Mouse (Mus musculus) brain, embryonic 18.5 days (tissue): Measurements from ENCODE around the gene Arhgap27.

Experiments used
- DNase-seq: peaks from one replicate; pipeline ENCODE4 v3.0.0-alpha.2; 2012; ENCODE audit warnings: low read depth, low spot score

Gene Arhgap27

DNA sequence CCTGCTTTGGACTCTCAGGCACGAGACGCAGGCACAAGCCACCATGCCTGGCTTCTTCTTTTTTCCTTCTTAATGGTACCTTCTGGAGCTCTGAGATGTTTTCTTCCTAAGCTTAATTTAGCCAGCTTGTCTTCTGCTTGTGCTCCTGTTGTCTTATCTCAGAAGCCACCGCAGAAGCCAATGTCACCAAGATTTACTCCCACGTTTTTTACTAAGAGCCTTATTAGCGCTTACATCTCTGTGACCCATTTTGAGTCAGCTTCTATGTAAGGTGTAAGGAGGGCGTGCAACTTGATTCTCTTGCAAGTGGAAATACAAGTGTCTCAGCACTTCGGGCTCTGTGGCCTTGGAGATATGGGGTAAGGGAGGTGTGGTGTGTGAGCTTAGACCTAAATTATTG, 18.0 kb upstream of the Arhgap27 start:
- DNase-seq = no peak

GRCm38 (mm10) chr11:103380460-103380859, 17.0 kb upstream of the Arhgap27 start:
- DNase-seq = no peak

DNA sequence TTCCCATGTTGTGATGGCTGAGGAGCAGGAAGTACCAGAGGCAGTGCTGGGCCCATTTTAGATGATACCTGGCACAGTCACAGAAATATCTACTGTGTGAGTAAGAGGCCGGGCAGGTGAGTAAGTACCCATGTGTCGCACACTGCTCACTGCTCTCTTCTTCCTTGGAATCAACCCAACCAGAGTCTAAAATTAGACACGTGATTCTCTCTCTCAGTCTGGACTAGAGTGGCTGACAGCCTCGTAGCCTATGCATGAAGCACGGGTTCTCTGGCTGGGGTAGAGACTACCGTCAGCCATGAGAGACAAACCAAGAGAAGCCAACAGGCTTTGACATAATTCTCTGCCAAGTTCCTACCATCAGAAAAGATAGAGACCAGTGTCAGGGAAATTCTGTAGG, 14.8 kb upstream of the Arhgap27 start:
- DNase-seq = no peak

DNA sequence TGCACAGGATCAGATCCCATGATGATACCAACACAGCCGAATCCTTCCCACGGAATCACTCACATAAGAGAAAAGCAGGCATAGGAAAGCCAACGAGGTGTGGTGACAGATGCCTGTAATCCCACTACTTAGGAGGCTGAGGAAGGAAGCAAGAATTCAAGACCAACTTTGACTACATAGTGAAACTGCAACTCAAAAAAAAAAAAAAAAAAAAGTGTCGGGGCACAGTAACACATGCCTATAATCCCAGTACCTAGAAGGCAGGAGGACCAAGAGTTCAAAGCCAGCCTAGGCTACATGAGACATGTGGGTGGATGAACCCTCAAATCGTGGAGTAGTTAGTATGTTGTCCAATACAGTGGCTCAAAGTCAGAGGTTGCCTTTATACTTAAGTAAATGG, 12.3 kb upstream of the Arhgap27 start:
- no peak for DNase-seq

DNA sequence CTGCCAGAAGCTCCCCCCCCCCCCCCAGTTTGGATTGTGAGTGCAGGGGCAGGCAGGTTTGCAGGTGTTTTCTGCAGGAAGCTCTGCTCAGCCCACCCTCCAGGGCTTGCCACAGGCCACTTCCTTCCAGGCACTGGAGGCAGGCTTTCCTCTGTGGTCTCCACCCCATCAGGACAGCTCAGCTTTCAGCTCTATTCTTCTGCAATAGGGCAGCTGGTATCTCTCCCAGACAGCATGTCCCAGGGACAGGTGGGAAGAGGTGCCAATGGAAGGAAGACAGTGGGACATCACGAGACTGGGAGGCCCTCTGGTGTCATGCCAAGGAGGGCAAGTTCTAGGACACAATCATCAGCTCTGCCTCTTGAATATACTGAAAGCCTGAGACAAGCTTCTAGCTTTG, 11.8 kb upstream of the Arhgap27 start:
- DNase-seq = no peak

DNA sequence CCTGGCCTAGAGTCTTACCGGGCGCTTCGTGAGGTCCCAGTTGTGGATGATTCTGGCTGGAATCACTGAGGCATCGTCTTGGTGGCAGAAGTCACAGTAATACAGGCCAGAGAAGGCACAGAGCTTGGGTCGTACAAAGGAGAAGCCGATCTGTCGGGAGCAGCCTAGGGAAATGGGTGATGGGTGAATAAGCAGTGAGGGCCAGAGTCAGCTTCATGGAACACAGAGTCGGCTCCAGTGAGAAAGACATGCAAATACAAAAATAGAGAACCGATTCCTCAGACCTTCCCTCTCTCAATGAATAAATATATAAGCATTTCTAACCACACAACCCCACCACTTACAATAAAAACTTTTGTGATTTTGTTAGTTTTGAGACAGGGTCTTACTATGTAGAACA, 10.4 kb upstream of the Arhgap27 start:
- DNase-seq = no peak

DNA sequence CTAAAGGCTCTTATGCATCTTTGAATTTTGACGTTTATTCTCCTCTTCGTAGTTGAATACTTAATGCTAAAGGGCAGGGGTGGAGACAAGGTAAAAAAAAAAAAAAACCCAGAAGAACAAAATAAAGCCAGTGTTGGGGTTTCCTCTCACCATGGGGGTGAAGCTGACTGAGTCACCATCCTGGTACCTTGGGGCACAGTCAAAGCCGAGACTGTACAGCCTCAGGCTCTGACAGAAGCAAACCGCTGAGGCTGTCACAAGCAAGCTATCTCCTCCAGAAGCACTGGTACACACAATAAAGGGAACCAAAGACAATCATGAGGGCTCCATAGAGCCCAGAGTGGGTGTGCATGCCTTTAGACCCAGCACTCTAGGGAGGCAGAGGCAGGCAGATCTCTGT, 9.1 kb upstream of the Arhgap27 start:
- DNase-seq = no peak

DNA sequence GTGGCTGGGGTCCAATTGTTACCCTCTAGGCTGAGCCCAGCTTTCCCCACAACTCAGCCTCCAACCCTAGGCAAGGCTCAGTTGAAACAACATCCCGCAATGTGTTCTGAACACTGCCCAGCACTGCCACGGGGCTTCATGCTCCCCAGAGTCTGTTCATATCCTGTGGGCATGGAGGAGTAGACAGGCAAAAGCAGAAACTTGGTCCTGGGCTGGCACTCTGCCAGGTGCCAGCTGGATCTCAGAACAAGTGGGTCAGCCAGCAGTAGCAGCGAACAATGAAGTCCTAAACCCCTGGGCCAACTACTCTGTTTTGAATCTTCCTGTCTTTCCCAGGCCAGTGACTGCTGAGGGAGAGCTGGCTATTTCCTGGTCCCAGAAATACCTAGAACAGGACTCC, 8.6 kb upstream of the Arhgap27 start:
- DNase-seq = no peak

DNA sequence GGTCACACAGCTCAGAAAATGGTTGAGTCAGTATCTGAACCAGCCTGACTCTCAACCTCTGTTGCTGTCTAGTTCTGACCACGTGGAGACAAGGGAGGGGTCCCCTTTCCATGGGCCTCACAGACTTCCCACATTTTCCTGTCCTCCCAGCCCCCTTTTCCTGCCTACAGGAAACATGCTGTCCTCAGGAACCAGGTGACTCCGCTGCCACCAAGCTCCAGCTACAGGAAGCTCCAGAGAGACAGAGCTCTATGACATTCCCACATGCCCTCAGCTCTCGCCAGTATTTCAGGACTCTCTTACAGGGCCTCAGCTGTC, 7.7 kb upstream of the Arhgap27 start:
- DNase-seq = no peak

- no peak for DNase-seq
Observed at GRCm38 (mm10) chr11:103370397-103371221, 7.1 kb upstream of the Arhgap27 start.

GRCm38 (mm10) chr11:103365530-103365929, 2.0 kb upstream of the Arhgap27 start:
- DNase-seq = no peak

- no peak for DNase-seq
Observed at GRCm38 (mm10) chr11:103365022-103365421, 1.5 kb upstream of the Arhgap27 start.

GRCm38 (mm10) chr11:103364335-103364734, 843 bp upstream of the Arhgap27 start:
- no peak for DNase-seq

DNA sequence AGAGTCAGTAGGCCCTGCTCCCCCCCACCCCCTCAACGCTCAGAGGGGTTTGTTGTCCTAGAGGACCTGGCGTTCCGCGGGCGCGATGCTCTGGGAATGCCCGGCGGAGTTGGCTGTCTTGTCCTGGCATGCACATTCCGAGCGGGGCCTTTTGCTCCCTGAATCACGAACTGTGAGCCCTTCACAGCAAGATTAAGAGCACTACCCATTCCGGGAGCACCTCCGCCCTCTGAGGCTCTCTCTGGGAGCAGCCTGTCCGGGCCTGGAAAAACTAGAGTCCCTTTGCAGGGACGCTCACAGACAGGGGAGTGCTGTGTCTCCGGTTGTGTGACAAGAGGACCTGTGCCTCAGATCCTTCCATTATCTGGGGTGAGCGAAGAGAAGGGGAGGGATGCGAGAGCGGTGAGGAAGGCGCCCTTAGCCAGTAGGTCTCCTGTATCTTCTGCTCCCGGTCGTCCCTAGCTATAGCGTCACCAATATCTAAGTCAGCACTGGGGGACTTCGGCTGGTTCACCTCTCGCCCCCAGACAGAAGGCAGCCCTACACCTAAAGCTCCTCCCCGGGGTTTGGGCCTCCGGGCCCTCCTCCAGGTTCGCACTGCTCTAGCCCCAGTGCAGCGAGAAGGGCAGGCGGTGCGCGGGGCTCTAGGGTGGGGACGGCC, 841 bp downstream of the Arhgap27 start:
- no peak for DNase-seq

DNA sequence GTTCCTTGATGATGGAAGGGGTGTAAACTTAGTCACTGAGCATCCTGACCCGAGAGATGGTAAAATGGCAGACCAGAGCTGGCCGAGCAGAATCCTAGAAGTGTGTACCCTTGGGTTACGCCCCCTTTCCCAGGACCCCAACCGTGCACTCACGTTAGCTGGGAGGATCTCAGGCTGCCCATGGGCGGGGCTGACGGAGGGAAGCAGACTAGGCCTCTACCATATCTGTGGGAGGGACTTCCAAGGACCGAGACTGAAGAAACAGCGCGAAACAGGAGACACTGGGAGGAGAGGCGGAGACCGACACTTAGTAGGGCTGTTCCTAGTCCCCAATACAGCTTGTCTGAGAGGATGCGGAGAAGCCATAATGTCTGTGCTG, 1.4 kb downstream of the Arhgap27 start:
- no peak for DNase-seq

- no peak for DNase-seq
Observed at GRCm38 (mm10) chr11:103361396-103362053, 2.0 kb downstream of the Arhgap27 start.

GRCm38 (mm10) chr11:103360661-103361081, 2.8 kb downstream of the Arhgap27 start:
- no peak for DNase-seq

- no peak for DNase-seq
Observed at GRCm38 (mm10) chr11:103359841-103360641, 3.5 kb downstream of the Arhgap27 start.

GRCm38 (mm10) chr11:103359122-103359521, 4.4 kb downstream of the Arhgap27 start:
- DNase-seq = no peak

GRCm38 (mm10) chr11:103358316-103358715, 5.2 kb downstream of the Arhgap27 start:
- no peak for DNase-seq

- no peak for DNase-seq
Observed at GRCm38 (mm10) chr11:103357710-103358109, 5.8 kb downstream of the Arhgap27 start.
